Mouse (Mus musculus) myocyte (in vitro differentiated cells): ENCODE results near the gene Ccr1.

ENCODE experiments used
- MYOD1 ChIP-seq, 3 experiments: IDR thresholded peaks; one replicate each; pipeline ENCODE4 v1.6.1; 2011; ENCODE audit warnings: control low read depth in 2 of 3, low read depth in 2 of 3, mild to moderate bottlenecking in 2 of 3, moderate library complexity in 1 of 3; ENCODE audit not compliant: insufficient read length in 2 of 3, control insufficient read depth in 1 of 3
- POLR2A ChIP-seq: IDR thresholded peaks from one replicate; pipeline ENCODE4 v1.6.1; 2011; ENCODE audit warnings: low read depth, mild to moderate bottlenecking, control low read depth, moderate library complexity; ENCODE audit not compliant: insufficient read length

GRCm38 (mm10) chr9:123940628-123941027, 27.9 kb downstream of the Ccr1 start:
- TF ChIP-seq MYOD1 (IDR thresholded peaks at IDR 0.05; ENCODE audit: control insufficient read depth in 1 of 3, insufficient read length in 2 of 3, low read depth in 2 of 3) (no peak), POLR2A (no peak)
